Mouse (Mus musculus) forebrain, embryonic 12.5 days (tissue): ENCODE results near the gene Pde1a. TPM values are rescaled to one million over a fixed set of nuclear protein-coding genes. Genes with fewer than 3 reads are reported as not detected.

ENCODE experiments used
- ATAC-seq: fragments of 200-750 bp; cut with Nextera tagmentation; 2 replicates; pipeline ENCODE4 v1.8.0; 2017; ENCODE audit warnings: moderate TSS enrichment; ENCODE audit not compliant: low FRiP score
- H3K27ac ChIP-seq: fragments of 300-500 bp; sonication (generic); 2 replicates; pipeline ENCODE4 v1.5.1; 2016; ENCODE audit warnings: mild to moderate bottlenecking
- H3K27me3 ChIP-seq: fragments of 300-500 bp; sonication (generic); 2 replicates; pipeline ENCODE4 v1.6.1; 2016; ENCODE audit warnings: mild to moderate bottlenecking
- H3K36me3 ChIP-seq: fragments of 300-500 bp; sonication (generic); replicated peaks from 2 replicates; pipeline ENCODE4 v1.6.1; 2016; ENCODE audit warnings: mild to moderate bottlenecking
- H3K4me1 ChIP-seq: fragments of 300-500 bp; sonication (generic); 2 replicates; pipeline ENCODE4 v1.6.1; 2016
- H3K4me2 ChIP-seq: fragments of 300-500 bp; sonication (generic); 2 replicates; pipeline ENCODE4 v1.6.1; 2016; ENCODE audit warnings: mild to moderate bottlenecking, moderate library complexity
- H3K4me3 ChIP-seq: fragments of 300-500 bp; sonication (generic); replicated peaks from 2 replicates; pipeline ENCODE4 v1.5.1; 2016; ENCODE audit warnings: mild to moderate bottlenecking
- H3K9ac ChIP-seq: fragments of 300-500 bp; sonication (generic); 2 replicates; pipeline ENCODE4 v1.6.1; 2016; ENCODE audit warnings: mild to moderate bottlenecking
- H3K9me3 ChIP-seq: fragments of 300-500 bp; sonication (generic); 2 replicates; pipeline ENCODE4 v1.6.1; 2016
- WGBS: fragments of 180-500 bp; shearing (Covaris S2); methylation state at CpG from one replicate; pipeline ENCODE4 v1.1.7; 2016; 5-methylcytosine and 5-hydroxymethylcytosine counted together
- polyA plus RNA-seq: library from polyadenylated mRNA; unstranded; fragments of >200 nt; fragmentation: Nextera tagmentation; extraction: Ambion mirVana; gene quantifications from 2 replicates; pipeline ENCODE4 v1.2.1, GENCODE M21; 2016

The Pde1a gene
- polyA plus RNA-seq, 1 experiment from 2014 or later, result 2.5 TPM

DNA sequence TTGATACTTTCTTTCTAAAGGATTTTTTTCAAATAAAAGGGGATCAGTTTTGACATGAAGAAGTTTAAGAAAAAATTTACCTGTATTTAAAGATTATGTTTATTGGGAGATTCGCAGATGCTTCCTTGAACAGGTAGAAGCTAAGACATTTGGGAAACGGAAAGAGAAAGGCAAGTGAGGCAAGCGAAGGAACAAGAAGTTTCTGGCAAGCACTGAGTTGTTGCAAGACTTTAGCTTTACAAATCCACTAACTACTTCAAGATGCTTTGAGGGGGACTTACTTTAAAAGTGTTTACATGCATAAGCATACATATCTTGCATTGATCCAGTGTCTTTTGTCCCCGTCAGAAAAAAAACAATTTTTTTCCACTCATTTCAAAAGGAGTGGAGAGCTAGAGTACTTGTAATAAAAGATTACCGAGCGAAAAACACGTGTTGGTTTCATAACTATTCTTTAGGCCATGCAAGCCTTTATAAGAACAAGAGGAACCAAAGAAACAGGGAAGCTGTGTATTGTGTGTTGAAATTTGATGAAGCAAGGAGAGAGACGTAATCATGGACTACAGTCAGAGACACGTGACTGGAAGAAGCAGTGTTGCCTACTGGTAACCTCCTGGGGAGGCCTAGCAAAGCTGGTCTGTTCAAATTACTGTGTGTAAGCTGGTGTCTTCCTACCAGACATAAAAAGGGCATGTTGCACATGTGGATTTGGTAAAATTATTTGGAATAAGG lies 49.0 kb downstream of the Pde1a start:
- H3K4me3 ChIP-seq, result no peak overlapping the region
- 88% methylated on average over 9 of the region's 9 CpGs for WGBS
- H3K27ac ChIP-seq, result no peak overlapping the region
- H3K27me3 ChIP-seq, result no peaks in the 10 kb centered on the region
- no peak for ATAC-seq
- no peak overlapping the region for H3K4me2 ChIP-seq
- no peak overlapping the region for H3K9ac ChIP-seq
- no peaks in the 10 kb centered on the region for H3K36me3 ChIP-seq
- H3K4me1 ChIP-seq, result no peaks in the 10 kb centered on the region
- no peaks in the 10 kb centered on the region for H3K9me3 ChIP-seq

DNA sequence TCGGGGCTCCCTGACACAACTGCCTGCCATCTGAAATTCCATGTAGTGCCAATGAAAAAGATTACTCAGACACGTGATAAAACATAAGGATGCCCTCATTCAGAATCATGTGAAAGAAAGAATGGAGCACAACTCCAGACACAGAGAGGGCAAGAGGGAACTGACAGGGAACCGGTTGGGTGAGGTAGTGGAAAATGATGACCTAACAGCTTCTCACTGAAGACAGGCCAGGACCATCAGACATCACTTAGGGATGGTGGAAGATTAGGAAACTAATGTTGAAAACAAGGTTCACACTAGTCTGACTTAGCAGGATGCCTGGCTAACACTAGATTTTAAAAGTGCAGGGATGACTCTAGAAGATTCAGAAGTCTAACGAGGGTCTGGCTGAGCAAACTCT lies 49.6 kb downstream of the Pde1a start:
- H3K4me1 ChIP-seq, result no peaks in the 10 kb centered on the region
- H3K9ac ChIP-seq, result no peak overlapping the region
- no peaks in the 10 kb centered on the region for H3K9me3 ChIP-seq
- no peaks in the 10 kb centered on the region for H3K27me3 ChIP-seq
- no peak overlapping the region for H3K4me3 ChIP-seq
- no peak overlapping the region for H3K27ac ChIP-seq
- H3K4me2 ChIP-seq, result no peak overlapping the region
- ATAC-seq, result no peak
- WGBS, result 92% methylated on average over 4 of the region's 4 CpGs
- no peaks in the 10 kb centered on the region for H3K36me3 ChIP-seq

DNA sequence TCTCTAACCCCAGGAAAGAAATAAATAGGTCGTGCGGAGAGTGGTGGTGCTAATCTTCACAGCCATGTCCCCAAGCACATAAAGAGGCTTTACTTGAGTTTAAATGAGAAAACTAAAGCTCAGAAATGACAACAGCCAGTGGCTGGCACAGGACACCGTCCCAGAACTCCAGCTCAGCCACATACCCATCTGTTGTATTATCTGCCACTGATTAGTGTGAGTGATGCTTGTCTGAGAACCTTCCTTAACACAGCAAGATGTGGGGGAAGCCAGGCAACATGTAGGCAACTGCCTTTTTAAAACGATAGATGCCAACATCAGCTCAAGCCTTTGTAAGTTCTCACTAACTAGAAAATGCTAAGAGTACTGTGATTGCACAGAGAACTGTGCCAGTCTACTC lies 52.9 kb downstream of the Pde1a start:
- 77% methylated on average over 4 of the region's 4 CpGs for WGBS
- ATAC-seq, result no peak

DNA sequence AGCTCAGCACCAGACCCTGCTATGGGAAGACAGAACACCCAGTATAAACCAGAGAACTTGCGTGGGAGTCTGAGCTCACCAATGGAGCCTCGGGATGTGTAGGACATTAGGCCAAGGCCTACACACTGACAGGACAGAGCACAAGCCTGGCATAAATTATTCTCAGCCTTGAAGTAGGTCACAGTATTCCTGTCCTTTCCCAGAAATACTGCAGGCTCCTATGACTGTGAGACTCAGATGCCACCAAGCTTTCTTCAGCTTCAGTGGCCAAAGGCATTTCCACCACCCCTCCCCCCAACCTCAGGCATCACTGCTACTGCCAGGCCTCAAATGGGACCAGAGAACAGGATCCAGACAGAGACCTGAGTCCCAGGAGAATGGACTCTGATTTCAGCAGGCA lies 54.7 kb downstream of the Pde1a start:
- ATAC-seq, result no peak
- WGBS, result 90% methylated on average over 2 of the region's 2 CpGs
- no peak overlapping the region for H3K9ac ChIP-seq

More for the DNA sequence above, 52.9 kb downstream of the Pde1a start:
- Histone ChIP-seq H3K4me3 (no peak overlapping the region), H3K9me3 (no peaks in the 10 kb centered on the region), H3K36me3 (no peaks in the 10 kb centered on the region), H3K27me3 (no peaks in the 10 kb centered on the region), H3K27ac (no peak overlapping the region), H3K4me2 (no peak overlapping the region), H3K4me1 (no peaks in the 10 kb centered on the region), H3K9ac (no peak overlapping the region)

DNA sequence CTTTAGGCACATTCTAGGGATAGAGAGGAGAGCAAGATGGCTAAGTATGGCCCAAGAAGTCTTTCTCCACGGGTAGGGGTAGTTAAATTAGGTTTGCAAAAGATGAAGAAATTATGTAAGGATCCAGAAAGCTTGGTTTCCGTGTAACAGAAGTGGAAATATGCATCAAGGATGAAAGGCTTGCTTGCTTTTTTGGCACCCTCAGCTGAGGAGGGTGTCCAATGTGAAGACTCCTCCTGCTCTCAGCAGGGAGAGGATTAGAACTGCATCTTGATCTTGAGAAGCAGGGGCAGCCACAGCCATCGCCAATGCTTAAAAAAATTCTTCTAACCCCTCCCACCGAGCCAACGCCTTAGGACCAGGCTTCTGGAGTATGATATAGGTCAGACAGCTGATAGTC lies 55.2 kb downstream of the Pde1a start:
- H3K9me3 ChIP-seq, result no peaks in the 10 kb centered on the region
- H3K27ac ChIP-seq, result no peak overlapping the region
- 55% methylated on average over 5 of the region's 5 CpGs for WGBS
- no peaks in the 10 kb centered on the region for H3K36me3 ChIP-seq
- no peak overlapping the region for H3K4me3 ChIP-seq
- H3K4me1 ChIP-seq, result no peaks in the 10 kb centered on the region
- no peak overlapping the region for H3K4me2 ChIP-seq
- H3K9ac ChIP-seq, result no peak overlapping the region
- no peak for ATAC-seq
- no peaks in the 10 kb centered on the region for H3K27me3 ChIP-seq

More for the DNA sequence above, 54.7 kb downstream of the Pde1a start:
- Histone ChIP-seq H3K27ac (no peak overlapping the region), H3K36me3 (no peaks in the 10 kb centered on the region), H3K9me3 (no peaks in the 10 kb centered on the region), H3K4me2 (no peak overlapping the region), H3K4me1 (no peaks in the 10 kb centered on the region), H3K27me3 (no peaks in the 10 kb centered on the region), H3K4me3 (no peak overlapping the region)

DNA sequence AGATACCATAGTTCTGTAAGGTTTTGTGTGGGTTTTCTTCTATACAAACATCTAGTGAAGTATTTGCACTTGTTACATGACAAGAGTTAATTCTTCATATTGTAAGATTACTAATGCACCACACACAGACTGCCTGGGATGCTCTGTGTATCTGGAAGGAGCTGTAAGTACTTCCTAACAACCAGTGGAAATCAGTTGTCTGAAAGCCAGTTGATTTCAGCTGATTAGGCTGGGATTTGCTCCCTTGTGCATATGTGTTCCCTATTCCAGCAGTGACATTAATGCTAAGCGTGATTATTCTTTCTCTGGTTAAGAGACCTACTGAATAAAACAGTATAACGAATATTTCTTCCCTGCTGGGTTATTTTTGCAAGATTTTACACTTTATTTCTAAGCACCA lies 55.8 kb downstream of the Pde1a start:
- H3K4me3 ChIP-seq, result no peak overlapping the region
- no peaks in the 10 kb centered on the region for H3K36me3 ChIP-seq
- no peak overlapping the region for H3K9ac ChIP-seq
- no peaks in the 10 kb centered on the region for H3K4me1 ChIP-seq
- WGBS, result 77% methylated on average over 2 of the region's 2 CpGs
- H3K4me2 ChIP-seq, result no peak overlapping the region
- no peak overlapping the region for H3K27ac ChIP-seq
- no peaks in the 10 kb centered on the region for H3K27me3 ChIP-seq
- no peak for ATAC-seq
- H3K9me3 ChIP-seq, result no peaks in the 10 kb centered on the region

DNA sequence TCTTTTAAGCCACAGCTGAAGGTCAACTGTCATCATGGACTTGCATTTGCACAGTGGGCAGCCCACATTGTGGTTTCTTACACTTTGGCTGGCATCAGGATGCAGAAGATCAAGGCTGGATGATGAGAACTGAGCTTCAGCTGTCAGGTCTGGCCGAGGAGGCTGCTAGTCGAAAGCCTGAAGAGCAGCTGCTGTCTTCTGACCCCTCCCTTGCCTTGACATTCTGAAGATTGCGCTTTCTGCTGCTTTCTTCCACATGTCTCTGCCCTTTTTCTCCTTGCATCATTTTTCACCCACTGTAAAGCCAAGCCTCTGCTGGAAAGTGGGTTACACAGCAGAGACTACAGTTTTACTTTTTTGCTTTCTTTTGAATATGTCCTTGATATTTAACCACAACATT lies 59.5 kb downstream of the Pde1a start:
- no peaks in the 10 kb centered on the region for H3K4me1 ChIP-seq
- H3K9ac ChIP-seq, result no peak overlapping the region
- no peak overlapping the region for H3K4me2 ChIP-seq
- H3K36me3 ChIP-seq, result no peaks in the 10 kb centered on the region
- no peak overlapping the region for H3K27ac ChIP-seq
- ATAC-seq, result no peak
- 83% methylated on average over 3 of the region's 3 CpGs for WGBS
- no peaks in the 10 kb centered on the region for H3K27me3 ChIP-seq
- H3K9me3 ChIP-seq, result no peaks in the 10 kb centered on the region
- H3K4me3 ChIP-seq, result no peak overlapping the region

DNA sequence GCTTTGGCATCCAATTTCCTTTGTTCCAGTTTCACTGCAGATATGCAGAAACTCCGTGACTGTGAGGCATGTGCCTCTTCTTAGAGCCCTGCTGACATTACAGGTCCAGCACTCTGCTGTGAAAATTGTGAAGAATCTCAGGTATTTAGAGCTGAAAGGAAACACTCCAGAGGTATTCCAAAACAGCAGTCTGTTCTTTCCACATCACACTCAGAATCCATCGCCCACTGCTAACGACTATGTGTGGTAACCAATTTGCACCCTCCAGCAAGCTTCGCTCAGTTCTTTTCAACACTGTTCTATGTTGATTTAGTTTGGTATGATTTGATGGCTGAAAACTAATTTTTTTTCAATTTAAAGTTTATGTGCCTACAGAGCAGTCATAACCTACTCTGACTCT lies 62.8 kb downstream of the Pde1a start:
- no peak overlapping the region for H3K27ac ChIP-seq
- no peaks in the 10 kb centered on the region for H3K4me1 ChIP-seq
- WGBS, result 81% methylated on average over 4 of the region's 4 CpGs
- no peak overlapping the region for H3K4me2 ChIP-seq
- H3K4me3 ChIP-seq, result no peak overlapping the region
- H3K9ac ChIP-seq, result no peak overlapping the region
- H3K27me3 ChIP-seq, result no peaks in the 10 kb centered on the region
- no peaks in the 10 kb centered on the region for H3K9me3 ChIP-seq
- no peak for ATAC-seq
- no peaks in the 10 kb centered on the region for H3K36me3 ChIP-seq

DNA sequence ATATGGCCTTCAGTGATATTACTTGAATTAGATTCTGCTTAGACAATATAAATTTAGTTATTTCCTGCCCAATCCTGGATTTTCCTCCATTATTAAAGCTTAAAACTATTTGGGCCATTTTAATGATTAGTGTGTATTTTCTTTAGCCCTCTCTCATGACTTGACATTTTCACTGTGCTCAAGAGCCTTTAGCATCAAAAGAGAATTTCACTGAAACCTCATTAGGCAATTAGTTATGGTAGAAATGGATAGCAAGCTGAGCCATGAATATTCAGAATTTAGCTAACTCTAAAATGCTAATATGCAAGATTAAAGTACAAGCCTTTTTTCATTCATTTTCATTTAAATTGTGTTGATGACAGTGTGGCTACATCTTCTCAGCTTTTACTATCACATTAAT lies 73.2 kb downstream of the Pde1a start:
- ATAC-seq, result no peak

DNA sequence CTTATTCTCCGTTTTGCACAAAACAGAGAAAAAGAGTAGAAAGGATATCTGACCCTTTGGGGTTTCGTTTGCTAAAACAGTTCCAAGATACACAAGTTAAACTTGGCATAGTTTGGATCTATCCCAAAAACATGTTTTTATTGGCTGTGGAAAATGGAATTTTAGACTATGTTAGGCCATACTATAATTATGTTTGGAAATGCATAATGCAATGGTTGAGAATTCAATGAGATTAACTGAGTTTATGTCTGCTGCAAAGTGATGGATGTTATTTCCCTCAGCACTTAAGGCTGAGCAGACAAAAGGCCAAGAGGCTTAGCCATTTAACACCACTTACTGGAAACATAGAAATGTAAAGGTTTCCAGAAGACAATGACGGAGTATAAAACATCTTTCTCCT lies 75.2 kb downstream of the Pde1a start:
- 82% methylated on average over 3 of the region's 3 CpGs for WGBS
- Histone ChIP-seq H3K4me2 (no peak overlapping the region), H3K27ac (no peak overlapping the region), H3K4me1 (no peaks in the 10 kb centered on the region), H3K27me3 (no peaks in the 10 kb centered on the region), H3K4me3 (no peak overlapping the region), H3K9me3 (no peaks in the 10 kb centered on the region), H3K36me3 (no peaks in the 10 kb centered on the region), H3K9ac (no peak overlapping the region)
- ATAC-seq, result no peak

More for the DNA sequence above, 73.2 kb downstream of the Pde1a start:
- no peak overlapping the region for H3K4me2 ChIP-seq
- no peak overlapping the region for H3K4me3 ChIP-seq
- no peak overlapping the region for H3K27ac ChIP-seq
- no peaks in the 10 kb centered on the region for H3K36me3 ChIP-seq
- no peaks in the 10 kb centered on the region for H3K4me1 ChIP-seq
- H3K9ac ChIP-seq, result no peak overlapping the region
- H3K27me3 ChIP-seq, result no peaks in the 10 kb centered on the region
- no peaks in the 10 kb centered on the region for H3K9me3 ChIP-seq

DNA sequence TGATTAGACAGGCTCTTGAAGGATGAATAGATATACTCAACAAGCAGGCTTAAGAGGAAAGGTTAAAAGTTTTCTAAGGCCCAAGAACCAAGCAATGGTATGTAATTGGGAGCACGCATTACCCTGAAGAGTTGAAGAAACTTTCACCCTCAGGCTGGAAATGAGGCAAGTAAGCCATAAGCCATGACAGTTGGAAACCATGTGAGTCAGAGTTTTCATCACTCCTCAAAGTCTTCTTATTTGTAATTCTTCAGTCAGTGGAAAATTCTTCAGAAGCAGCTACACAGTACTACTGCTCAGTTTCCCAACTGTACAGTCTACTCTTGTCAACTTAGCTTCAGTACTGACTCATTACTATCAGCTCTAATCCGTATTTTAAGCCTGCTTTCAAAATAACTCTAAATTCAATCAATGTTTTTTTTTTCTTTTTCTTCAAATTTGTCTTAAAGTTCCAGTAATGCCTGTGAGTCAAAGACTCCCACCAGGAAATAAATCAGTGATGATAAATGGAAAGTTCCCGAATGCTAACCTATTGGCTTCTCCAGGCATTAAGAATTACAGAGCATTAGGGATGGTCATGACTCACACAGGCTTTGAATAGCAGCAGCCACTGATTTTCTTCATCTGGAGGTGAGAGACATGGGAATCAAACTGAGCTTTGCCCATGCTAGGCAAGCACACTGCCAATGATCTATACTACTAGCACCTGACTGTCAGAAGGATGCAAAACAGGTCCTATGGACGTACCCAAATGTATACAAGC lies 82.3 kb downstream of the Pde1a start:
- 85% methylated on average over 4 of the region's 4 CpGs for WGBS
- H3K4me3 ChIP-seq, result no peak overlapping the region
- H3K9ac ChIP-seq, result no peak overlapping the region
- H3K9me3 ChIP-seq, result no peaks in the 10 kb centered on the region
- no peak overlapping the region for H3K4me2 ChIP-seq
- no peaks in the 10 kb centered on the region for H3K36me3 ChIP-seq
- H3K27ac ChIP-seq, result no peak overlapping the region
- no peak for ATAC-seq
- H3K27me3 ChIP-seq, result no peaks in the 10 kb centered on the region
- no peaks in the 10 kb centered on the region for H3K4me1 ChIP-seq

DNA sequence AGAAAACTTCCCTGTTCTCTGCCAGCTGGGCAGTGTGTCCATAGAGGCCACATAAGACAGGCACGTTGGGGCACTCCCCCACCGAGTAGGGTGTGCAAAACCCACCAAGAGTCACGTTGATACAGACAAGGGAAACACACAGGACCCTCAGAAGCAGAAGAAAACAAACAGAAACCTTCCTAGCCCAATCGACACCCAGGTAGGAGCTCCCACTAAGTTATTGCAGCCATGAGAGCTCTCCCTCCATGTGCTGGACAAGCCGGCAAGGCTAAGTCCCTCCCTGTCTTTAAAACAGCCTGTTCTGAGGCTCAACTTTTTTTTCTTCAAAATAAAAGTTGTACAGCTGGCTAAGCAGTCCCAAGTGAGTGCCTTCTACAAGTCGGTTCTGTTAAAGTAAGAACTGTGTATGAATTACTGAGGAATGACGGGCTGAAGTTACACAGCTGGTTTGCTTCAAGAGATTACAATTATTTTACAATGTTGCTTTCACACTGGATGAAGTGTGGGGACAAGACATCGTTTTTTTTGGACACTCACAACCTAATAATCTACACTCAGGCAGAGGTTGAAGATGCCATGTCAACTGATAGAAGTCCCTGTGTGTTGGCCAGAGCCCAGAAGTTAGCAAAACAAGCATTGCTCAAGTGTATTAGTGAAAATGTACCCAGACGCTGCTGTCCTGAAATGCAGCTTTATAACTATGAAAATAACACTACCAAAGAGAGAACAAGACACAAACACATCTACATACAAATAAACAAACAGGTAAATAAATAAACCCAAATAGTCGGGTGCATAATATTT lies 90.4 kb downstream of the Pde1a start:
- no peak for ATAC-seq
- no peaks in the 10 kb centered on the region for H3K36me3 ChIP-seq
- 68% methylated on average over 10 of the region's 10 CpGs for WGBS

More for the DNA sequence above, 90.4 kb downstream of the Pde1a start:
- no peaks in the 10 kb centered on the region for H3K4me1 ChIP-seq
- H3K9ac ChIP-seq, result no peak overlapping the region
- no peaks in the 10 kb centered on the region for H3K27me3 ChIP-seq
- H3K9me3 ChIP-seq, result no peaks in the 10 kb centered on the region
- no peak overlapping the region for H3K4me2 ChIP-seq
- H3K27ac ChIP-seq, result no peak overlapping the region
- H3K4me3 ChIP-seq, result no peak overlapping the region
